ENCODE assay signal across 12 mouse cellular contexts in genomic region chr2:118708472-118708871, GRCm38 (mm10).
"Had no signal": no experiment of that assay in that cellular context is flagged by ENCODE, and none has a peak within 500 bp of the region (broad histone marks: within the 10 kb centered on the region; RNA-seq: fewer than 3 reads in every experiment).

No protein-coding gene starts in this region.

- DNase-seq: lung, adult 18-20 months; lung, embryonic 14.5 days; lung, postnatal 4 days; midbrain, embryonic 14.5 days; retina, postnatal 1 day; right cerebral cortex, adult 18-20 months; right cerebral cortex, postnatal 25 days; right cerebral cortex, postnatal 4 days; spleen, adult 18-20 months; thymus, adult 18-20 months; thymus, postnatal 14 days; thymus, postnatal 36 days had no signal
